Mouse (Mus musculus): ENCODE results near the gene Kif6.

DNA sequence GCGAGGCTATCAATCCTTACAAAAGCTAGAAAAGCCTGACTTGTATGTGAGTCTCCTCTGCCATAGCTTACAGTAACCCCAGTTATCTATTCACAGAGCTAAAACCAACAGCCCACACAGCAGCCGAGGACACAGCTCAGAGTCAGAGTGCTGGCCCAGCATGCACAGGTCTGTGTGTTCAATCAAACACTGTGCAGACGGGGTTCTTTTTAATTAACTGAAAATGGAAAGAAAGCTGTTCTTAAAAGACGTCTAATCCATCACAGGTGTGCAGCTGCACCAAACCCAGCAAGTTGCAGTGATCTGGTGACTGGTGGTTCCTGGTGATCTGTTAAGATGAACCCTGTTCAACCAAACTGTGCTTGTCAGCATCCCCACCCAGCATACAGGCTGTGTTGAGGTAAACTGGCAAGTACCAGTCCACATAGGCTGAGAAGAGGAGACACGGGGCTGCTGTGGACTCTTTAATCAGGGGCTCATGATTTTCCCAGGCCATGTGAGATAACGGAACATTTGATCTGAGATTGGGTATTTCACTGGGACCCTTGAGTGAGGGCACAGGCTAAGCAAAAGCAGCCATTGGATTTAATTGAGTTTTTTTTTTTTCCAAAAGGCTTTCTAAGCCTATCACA lies 193.9 kb downstream of the Kif6 start:
- TF ChIP-seq CTCF (IDR thresholded peaks at IDR 0.05; ENCODE audit: low read depth, low read length) = no peak
- no peak for TF ChIP-seq POLR2A (IDR thresholded peaks at IDR 0.05; ENCODE audit: borderline replicate concordance, low read depth, low read length)

Measured in bone marrow macrophage, adult 2 months (primary cell).